Mouse (Mus musculus) v-Abl transformed pro-B cells (cell line): ENCODE measurements at regions not wholly inside any gene's neighbourhood (a gene's known extent, or its start where the extent isn't known, plus 50 kb on each side); places are given as distances from the start of the nearest gene placed in this dataset.

ENCODE experiments used
- in situ Hi-C, 2 experiments: fragments of 400-800 bp; cut with MboI; formaldehyde crosslinking; loops; one replicate each; pipeline ENCODE4 v1.15.1; 2025; ENCODE audit not compliant: unreplicated experiment in 2 of 2

DNA sequence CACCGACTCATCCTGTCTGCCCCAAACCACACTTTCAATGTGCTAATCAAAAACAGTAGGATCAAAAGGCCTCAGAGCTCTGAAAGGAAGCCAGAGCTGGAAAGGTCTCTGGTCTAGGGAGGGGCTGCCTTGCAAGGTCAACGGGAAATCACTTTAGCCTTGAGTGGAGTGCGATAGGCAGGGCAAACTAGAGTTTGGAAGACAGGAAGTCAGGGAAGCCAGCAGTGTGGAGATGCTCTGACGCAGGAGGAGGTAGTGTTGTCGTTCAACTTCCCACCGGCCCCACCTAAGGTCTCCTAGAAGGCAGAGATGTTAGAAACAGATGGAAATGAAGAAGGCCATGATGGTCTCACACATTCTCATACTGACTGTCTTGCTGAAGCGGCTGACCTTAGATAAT, 52.0 kb upstream of the Trp53i11 start:
- in situ Hi-C loops, result no loop called here

DNA sequence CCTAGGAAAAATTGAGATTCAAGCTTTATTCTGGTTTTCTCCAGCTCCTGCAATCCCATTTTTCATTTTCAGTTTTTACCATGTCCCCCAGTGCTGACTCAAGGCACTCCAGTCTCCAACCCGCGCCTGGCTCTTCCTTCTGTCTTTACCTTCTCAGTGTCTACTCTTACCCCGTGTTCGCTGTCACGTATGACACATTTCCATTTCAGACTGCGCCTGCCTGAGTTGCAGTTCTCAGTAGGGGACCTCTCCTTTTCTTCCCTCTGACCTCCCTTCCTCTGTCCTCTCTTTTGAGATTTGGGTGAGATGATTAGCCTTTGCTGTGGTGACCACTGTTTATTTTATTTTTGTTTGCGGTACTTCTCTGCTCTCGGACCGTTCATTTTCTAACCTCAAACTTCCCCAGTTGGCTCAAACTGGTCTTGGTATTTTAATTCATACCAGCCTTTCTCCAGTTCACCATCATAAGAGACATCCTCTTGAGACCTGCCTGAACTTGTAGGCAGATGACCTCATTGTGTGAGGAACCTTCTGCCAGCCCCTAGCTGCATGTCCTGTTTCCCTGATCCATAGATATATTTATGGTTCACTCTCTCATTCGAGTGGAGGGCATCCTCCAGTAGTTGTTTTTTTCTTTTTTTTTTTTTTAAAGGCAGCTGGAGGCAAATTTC, 53.9 kb upstream of the Trp53i11 start:
- in situ Hi-C loops, result loop anchor here (5.0 kb wide), 1 partner anchor 54 kb away; the partner anchor contains the start of gene Trp53i11 (in 2 of the 2)

DNA sequence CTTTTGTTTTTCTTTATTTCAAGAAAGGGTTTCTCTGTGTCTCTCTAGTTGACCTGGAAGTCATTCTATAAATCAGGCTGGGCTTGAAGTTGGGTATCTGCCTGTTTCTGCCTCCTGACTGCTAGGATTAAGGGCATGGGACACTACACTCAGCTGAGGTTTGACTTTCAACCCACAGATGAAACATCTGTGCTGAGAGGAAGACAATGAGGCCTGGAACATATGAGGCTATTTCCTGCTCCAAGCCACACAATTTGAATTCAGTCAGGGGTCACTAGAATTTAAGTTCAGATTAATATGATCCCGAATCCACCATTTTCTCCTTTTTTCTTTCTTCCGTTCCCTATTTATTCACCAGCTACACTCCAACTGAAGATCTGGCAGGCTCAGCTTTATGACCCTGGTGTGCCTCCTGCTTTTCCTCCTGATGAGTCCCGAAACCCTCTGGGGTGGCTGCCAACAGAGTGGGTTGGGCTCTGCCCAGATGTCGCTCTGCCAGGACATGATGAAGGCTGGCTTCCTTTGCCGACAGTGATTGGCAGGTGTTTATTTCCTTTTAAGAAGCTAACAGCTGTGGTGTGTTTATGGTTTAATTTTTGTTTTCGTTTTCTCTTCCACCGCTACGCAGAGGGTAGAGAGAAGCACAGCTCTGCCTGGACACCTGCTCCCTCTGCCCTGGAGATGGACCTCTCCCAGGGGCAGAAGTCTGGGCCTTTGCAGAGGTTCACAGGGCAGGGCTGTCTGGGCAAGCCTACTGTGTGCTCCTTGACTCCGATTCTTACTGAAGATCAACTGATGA, 55.3 kb upstream of the Trp53i11 start:
- in situ Hi-C loops, result loop anchor here (5.0 kb wide), 1 partner anchor 55 kb away; the partner anchor contains the start of gene Trp53i11 (in 2 of the 2)

DNA sequence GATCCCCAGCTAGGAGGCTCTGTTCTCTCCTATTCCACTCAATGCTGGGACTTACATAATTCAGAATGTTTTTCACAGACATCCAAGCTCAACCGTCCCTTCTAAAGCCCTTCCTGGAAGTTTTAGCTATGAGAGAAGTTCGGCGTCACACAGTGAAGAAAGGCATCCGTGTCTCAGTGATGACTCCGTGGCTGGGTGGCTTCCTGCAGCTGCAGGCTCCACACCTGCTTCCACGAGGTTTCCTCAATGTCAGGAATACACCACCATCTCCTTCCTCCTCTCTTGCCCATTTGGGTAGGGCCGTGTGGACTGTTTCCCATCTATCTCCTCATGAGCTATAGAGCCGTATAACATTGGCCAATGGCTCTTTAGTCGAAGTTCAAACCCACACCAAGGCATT, 56.1 kb upstream of the Trp53i11 start:
- in situ Hi-C loops, result loop anchor here (5.0 kb wide), 1 partner anchor 56 kb away; the partner anchor contains the start of gene Trp53i11 (in 2 of the 2)

DNA sequence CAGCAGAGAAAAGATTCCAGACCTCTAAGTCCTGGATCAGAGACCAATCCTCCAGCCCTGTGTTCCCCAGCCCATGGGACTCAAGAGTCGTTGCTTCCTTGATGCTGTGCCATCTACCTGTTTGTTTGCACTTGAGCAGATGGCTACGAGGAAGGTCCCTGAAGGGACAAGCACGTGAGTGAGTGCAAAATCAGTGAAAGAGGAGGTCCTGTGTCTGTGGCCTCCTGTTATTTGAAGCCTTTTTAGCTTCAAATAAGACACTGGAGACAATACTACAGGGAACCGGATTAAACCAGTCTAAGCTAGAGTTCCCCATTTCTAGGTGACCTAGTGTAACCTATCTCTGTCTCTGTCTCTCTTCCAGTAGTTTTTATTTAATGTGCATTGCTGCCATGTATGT, 58.2 kb upstream of the Trp53i11 start:
- in situ Hi-C loops, result loop anchor here in 1 of 2 experiments (5.0 kb wide), 1 partner anchor 42 kb away; no protein-coding TSS in a partner anchor

DNA sequence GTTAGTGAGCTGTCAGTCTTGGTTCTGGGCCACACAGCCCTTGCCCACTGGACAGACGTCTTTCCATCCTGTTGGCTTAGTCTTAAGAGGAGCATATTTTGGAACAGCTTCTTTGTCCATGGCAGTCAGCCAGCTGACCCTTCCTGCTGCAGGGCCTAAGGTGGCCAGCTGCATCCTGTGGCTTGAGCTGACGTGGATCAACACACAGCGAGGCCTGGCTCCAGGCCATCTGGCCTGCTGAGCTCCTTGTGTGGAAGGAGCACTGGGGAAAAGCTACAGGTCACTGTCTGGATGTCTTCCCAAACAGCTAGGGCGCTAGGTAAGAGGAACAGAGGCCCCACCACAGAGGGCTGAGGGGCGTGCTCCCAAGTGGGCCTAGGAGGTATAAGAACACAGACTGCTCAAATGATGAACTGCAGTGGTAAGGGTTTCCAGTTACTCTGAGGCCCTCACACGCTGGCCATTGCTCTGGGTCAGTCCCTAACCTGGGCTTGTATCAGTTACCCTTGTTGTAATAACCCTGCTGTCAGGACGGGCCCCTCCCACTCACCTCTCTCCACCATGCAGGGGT, 60.7 kb upstream of the Trp53i11 start:
- in situ Hi-C loops, result loop anchor here in 1 of 2 experiments (5.0 kb wide), 1 partner anchor 39 kb away; no protein-coding TSS in a partner anchor

DNA sequence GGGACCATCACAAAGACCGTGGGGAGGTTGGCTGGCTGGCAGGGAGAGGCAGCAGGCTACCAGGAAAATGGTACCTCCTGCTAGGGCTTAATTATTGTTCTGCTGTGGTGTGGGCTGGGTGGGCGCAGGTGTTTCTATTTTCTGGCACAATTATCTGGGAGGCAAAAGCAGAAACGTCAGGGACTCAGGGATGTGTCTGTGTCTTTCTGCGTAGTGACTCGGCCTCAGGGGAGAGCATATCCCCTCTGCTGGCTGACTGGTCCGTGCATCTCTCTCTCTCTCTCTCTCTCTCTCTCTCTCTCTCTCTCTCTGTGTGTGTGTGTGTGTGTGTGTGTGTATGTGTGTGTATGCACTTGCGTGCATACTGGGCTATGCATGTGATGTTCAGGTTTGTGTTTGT, 61.2 kb upstream of the Trp53i11 start:
- in situ Hi-C loops, result loop anchor here in 1 of 2 experiments (5.0 kb wide), 1 partner anchor 39 kb away; no protein-coding TSS in a partner anchor

DNA sequence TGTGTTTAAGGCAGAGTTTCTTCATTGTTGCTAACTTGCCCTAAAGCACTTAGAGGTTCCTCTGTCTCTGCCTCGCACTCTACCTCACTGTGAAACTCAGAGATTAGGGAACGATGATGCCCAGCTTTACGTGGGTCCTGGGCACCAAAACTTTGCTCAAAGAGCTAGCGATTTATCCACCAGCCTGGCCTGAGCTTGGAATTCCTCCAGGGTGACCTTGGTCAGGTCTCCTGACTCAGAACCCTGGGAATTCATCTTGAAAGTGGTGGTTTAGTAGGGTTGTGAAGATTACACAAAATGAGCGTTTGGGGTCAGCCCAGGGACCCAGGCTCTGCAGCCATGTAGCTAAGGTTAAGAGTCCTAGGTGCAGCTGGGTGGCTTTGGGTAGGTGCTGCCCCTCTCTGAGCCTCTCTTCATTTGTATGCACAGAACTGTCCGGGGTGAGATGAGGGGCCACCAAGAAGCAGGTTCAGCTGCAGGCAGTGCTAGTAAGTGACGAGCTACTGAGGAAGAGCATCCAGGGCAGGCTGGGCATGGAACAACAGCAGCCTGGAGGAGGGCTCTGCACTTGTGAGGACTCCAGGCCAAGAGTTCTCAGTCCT, 62.4 kb upstream of the Trp53i11 start:
- in situ Hi-C loops, result loop anchor here (5.0 kb wide), 2 partner anchors 38 to 43 kb away; no protein-coding TSS in a partner anchor

DNA sequence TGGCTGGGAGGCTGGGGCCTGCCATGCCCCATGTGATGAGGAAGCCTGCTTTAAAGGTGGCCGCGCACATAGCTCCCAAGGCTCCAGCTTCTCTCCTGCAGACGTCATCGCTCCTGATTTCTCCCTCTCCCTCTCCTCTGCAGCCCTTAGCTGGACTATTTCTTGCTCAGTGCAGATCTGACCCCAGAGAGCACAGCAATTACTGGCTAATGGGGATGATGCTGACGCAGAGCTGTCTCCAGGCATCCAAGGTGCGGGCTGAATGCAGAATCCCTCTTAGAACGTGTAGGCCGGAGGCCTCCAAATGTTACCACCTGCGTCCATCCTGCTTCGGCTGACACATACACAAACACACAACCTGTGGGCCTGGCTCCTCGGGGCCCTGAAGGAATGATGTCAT, 63.5 kb upstream of the Trp53i11 start:
- in situ Hi-C loops, result loop anchor here in 1 of 2 experiments (5.0 kb wide), 1 partner anchor 42 kb away; no protein-coding TSS in a partner anchor

DNA sequence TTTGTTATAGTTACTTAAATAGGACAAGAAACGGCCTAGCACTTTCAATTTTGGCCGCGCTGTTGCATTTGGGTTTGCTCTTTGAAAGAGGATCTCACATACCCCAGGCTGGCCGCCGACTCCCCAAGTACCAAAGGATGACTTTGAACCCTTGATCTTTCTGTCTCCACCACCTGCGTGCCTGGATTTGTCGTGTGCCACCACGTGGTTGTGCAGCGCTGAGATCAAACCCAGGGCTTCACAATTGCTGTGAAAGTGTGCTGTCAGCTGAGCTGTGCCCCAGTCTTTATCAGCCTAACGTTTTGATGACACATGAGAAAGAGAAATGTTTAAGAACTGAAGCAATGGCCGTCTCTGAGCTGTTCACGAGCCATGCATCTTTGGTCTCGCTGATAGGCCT, 67.0 kb upstream of the Trp53i11 start:
- in situ Hi-C loops, result loop anchor here in 1 of 2 experiments (5.0 kb wide), 1 partner anchor 38 kb away; no protein-coding TSS in a partner anchor

DNA sequence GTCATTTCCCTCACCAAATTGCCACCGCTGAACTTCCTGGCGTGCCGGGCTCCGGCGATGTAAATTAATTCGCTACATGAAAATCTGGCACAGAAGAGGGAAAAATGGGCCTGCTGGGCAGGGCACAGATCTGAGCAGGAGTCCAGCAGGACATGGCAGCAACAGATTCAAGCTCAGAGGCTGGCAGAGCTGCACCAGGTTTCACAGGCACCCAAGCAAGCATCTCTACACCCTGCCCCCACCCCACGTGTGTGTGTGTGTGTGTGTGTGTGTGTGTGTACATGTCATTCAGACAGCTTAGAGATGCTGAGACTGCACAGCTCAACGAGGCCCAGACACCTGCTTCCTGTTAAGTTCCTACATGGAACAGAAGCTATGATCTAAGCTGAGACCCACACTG, 68.3 kb upstream of the Trp53i11 start:
- in situ Hi-C loops, result no loop called here

DNA sequence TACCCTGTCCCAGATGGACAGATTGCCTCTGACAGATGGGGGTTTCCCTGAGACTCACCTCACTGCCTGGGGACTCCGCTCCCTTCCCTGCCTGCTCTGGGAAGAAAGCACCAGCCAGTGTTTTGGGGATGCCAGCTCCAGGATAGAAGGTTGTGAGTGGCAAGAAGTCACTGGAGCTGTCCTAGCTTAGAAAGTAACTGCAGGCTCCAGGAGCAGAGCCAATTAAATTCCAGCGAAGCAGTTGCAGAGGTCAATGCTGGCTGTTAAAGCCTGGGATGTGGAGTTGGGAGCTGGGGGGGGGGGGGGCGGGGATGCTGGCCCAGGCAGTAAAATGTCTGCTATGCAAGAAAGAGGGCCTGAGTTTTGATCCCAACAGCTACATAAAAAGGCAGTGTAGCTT, 69.3 kb upstream of the Prdm11 start:
- in situ Hi-C loops, result no loop called here

DNA sequence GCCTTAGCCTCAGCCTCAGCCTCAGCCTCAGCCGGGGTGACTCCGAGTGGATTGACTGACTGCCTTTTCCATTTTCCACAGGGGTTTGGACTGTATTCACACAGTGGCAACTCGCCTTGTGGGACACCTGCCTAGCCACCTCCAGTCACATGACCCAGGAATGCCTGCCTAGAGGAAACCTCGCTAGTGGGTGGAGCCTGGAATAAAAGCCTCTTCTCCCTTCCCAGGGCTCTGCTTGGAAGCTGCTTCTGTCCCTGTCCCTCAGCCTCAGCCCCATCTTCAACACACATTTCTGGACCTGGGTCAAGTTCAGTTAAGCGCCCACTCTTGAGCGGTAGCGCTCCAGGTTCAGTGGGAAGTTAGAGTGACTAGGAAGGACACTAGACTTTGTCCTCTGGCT, 68.0 kb upstream of the Prdm11 start:
- in situ Hi-C loops, result no loop called here

DNA sequence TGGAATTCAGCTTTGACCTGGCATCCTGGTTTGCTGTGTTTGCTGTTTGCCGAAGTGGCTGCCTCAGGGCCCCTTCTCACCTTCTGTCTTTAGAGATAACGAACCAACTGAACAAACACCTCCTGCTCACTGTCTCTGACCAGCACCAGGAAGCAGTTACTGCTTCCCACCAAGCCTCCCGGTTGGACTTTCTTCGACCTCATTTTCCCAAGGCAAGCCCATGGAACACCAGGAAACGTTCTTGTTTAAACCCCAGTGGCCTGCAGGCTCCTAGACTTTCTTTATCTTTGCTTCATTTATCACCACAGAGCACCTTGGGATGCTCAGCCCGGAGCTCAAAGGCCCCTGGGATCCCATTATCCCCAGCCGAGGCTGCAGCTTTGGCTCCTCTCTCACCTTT, 66.4 kb upstream of the Prdm11 start:
- in situ Hi-C loops, result no loop called here

DNA sequence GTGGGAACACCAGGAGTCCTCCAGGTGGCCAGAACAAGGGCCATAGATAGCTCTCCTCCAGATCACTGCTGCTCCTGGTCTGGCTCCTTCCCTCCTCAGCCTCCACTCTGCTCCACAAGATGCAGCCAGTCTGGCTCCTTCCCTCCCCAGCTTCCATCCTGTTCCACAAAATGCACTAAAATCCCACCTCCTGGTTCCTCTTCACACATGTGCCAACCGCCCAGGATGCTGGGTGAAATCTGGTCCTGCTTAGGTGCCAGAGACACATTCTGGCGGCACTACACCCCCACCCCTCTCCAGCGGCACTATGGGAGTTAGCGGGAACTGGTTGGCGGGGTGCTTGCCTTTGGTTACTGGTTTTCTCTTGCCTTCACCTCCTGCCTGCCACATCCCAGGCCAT, 64.9 kb upstream of the Prdm11 start:
- in situ Hi-C loops, result no loop called here

DNA sequence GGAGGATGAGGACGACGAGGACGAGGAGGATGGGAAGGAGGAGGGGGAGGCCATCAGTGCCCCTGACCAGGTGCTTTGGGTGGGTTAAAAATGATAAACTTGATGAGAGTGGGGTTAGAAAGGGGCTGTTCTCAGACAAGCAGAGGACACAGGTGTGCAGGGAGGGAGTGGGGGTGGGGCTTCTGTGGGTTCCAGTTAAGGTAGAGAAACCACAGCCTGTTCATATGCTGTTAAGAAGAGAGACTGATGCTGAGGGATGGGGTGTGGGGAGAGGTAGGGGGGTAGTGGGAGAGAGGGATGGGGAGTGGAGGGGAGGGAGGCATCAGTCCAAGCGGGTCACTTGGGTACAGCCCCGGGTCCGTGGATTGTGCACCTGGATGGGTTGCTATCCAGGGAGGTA, 60.6 kb upstream of the Prdm11 start:
- in situ Hi-C loops, result no loop called here

DNA sequence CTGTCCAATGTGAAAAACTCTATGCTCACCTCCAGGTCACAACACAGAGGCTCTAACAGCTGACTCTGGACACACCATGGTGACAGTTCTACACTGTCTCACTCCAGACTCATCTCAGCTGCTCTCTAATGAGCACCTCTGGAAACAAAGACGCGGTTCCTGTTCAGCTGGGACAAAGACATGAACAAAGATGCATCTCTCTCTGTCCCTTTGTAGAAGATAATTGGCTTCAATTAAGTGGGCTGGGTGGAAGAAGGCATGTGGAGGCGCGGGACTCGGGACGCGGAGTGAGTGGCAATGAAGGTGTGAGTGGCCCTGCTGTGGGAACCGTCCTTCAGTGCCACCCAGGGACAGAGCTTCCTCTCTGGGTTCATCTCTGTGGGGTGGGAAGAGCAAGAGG, 56.0 kb upstream of the Prdm11 start:
- in situ Hi-C loops, result no loop called here

DNA sequence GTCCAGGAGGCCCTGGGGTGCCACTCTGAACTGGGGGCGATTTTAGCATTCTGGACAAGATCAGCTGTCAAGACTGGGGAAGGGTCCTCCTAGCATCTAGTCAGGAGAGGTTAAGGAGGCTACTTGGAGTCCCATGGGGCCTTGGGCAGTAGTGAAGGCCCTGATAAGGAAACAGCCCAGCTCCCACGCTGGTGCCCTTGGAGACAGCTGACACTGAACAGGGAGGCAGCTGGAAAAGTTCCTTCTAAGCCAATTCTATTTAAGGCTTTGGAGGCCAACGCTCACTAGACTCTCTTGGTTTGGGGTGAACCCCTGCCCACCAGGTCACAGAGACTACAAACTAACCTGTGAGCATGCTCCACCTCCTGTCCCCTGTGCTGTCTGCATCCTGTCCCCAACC, 53.8 kb upstream of the Prdm11 start:
- in situ Hi-C loops, result no loop called here

DNA sequence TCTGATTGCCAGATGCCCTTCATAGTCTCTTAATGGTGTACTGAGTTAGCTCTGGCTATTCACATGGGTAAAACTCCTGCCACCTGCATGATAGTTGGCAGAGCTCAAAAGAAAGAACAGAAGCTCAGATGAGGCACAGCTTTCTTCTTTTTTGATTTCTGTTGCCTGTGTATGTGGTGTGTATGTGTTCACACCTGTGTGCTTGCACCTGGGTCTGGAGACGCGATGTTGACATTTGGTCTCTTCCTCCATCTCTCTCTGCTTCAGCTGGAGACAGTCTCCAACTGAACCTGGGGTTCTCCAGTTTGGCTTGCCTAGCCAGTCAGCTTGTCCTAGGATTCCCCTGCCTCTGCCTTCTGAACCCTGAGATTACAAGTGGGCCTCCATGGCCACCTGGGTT, 51.0 kb upstream of the Prdm11 start:
- in situ Hi-C loops, result no loop called here

DNA sequence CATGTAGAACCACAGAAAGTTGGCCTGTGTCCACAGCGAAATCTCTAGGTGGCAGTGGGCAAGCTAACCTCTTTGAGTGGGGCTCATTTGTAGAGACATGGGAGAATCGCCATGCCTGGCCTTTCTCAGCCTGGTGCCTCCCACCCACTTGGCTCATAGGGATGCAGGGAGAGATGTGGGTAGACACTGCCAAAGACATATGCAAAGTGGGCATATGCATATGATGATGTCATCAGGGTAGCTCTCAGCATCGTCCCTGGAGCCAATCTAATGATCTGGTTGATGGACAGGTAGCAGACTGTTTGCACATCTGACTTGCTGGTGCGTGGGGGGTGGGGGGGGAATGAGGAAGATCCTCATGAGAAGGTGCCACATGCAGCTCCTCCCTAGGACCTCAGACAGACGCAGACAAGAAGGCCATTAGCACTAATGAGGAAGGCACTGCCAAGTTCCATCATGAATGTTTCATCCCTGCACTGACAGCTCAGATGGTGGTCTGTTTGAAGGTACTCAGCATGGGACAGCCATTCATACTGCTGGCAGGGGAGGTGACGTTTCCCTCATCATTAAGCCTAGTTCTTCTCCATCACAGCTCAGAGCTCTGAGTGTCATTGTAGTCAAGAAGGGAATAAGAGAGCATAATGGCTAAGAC, 50.2 kb upstream of the Prdm11 start:
- in situ Hi-C loops, result no loop called here
